Mouse (Mus musculus): ENCODE results near the gene Naxd.
"Not testable (repeated sequence)": the region's sequence is repeated elsewhere in the genome, so short reads cannot be mapped to it uniquely, and the experiment has no call there.

The Naxd gene

GRCm38 (mm10) chr8:11497017-11497990 is at the start of gene Naxd:
TSS of gene Naxd (plus strand) at chr8:11497506.
- peak; percentile 95 for DNase-seq

- DNase-seq = no peak
Measured at GRCm38 (mm10) chr8:11447910-11448570, 49.3 kb upstream of the Naxd start.

DNA sequence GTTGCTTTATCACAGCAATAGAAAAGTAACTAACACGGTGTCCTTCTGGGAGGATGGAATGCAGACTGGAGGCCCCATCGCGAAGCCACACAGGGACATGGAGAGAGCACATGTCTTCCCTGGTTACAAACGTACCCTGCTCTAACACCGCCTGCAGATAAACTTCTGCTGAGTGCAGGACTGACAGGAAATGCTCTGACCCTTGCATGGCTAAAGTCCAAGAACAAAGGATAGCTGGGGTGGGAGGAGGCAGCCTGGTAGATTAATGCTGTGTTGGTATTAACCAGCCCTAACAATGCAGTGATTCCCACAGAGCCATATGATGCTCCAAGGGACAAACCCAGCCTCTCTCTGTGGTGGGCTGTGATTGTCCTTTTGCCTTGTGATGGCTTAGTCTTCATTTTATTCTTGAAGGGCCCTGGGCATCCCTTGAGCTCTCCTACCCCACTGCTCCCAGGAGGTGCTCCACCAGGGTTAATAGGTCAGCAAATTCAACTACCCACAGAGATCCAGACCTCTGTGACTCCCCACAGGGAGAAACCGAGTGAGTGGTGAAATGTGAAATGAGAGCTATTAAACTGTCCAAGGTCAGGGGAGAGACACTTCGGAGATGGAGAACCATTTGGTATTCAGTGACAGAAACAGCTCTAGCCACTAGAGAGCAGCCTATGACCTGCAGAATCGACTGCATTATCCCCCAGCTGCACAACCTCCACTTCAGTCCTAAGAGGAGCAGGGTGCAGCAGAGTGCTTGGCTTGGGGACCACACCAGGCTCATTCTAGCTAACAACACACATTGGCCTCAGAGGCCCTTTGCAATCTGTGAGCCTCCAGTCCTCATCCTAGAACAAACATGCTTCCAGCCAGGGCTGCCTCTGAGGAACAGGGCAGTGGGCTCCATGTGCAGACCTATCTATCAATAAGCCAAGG is 46.9 kb upstream of the Naxd start:
- peak; percentile 78 for DNase-seq

GRCm38 (mm10) chr8:11452152-11452551 is 45.2 kb upstream of the Naxd start:
- no peak for DNase-seq

DNA sequence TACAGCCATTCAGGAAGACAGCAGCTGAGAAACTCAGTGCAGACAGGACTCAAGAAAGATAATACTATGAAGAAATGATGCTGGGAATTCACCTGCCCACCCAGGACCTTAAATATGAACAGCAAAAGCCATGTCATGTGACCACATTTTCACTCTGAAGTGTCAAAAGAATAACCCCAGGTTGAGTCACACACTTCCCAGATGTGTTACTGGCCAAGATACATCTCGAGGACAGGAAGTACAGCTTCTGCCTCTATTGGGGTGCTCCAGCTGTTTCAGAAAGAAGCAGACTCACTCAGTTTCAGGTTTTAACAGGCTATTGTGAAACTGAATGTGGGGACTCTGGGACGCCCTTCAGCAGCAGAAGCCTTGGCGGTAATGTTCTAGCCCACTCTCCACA is 44.7 kb upstream of the Naxd start:
- DNase-seq = no peak

GRCm38 (mm10) chr8:11452974-11453373 is 44.3 kb upstream of the Naxd start:
- DNase-seq = no peak

DNA sequence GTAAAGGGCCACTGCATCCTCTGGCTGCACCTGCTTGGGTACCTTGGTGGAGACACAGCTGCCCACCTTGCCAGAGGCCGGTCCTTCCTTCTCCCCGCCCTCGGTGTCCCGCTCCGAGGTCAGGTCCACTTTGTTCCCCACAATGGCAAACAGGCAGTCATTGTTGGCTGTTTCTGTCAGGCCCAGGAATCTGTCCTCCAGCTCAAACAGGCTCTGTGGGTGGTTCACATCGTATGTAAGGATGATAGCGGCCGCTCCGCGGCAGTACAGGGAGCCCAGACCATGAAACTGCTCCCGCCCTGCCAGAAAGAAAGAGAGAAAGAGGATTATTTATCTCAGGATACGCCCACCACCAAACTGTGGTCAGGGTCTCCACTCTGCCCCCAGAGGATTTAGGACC is 43.1 kb upstream of the Naxd start:
- no peak for DNase-seq

DNA sequence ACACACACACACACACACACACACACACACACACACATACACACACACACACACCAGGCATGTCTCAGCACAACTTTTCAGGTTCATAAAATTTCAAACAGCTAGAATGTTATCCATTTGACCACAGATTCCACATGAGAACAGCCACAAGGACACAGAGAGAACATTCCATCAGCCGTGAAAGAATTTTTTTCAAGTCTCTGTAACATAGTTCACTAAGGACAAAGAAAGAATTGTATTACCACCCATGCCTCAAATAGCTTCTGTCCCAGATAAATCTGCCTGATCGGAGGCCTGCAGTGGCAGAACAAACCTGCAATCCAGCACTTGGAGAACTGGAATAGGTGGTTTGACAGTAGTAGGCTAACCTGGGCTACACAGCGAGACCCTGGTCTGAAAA is 40.0 kb upstream of the Naxd start:
- no peak for DNase-seq

DNA sequence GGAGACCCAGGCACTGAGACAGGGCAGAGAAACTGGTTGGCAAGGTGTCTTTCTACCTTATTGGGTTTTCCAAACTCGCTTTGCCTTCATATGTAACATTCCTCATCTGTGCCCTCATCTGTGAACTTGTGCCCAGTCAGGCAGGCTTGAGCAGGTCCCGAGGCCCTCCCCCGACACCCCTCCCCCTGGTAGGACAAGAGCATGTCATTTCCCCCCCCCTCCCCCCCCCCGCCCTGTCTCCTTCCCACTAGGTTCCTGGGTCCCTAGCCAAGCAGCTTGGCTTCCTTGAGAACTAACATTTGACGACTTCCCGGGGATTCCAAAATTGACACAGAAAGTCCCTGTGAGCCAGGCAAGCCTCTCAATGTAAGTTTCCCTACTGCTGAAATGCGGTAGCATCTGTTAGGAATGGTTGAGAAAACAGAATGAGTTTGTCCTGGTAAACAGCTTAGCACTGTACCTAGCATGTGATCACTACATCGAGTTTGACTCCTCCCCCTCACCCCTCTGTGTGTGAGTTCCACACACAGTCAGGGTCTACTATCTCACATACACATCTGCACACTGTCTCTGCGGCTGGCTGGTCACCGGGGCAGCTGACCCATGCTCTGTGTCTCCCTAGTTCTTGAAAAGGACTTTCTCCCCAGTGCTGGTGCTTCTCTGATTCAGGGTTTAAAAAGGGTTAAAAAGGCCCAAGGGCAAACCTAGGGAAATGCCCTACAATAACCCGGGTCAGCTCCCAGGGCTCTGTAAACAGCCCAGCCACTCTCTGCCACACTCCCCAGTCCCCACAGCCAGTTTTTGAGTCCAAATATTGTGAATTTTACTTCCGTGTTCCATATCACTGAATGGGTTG is 39.1 kb upstream of the Naxd start:
- peak; percentile 68 for DNase-seq

DNA sequence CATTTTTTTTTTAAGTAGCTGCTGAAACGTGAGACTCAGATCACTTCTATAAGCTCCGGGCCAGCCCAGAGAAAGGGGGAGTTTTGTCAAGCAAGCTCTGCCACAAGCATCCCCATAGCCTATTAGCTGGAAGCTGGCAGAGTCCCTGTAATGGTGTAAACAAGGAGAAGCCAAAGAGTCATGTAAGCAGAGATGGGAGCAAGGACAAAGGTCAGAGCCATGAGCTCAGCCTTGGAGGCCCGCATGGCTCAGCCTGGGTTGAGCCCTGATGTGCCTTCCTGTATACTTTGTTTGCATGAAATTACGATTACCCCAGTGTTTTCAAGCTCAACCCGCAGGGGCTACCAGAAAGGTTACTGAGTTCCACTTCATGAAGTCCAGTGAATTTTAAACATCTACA is 38.3 kb upstream of the Naxd start:
- DNase-seq = peak; percentile 77

- DNase-seq = peak; percentile 77
Measured at GRCm38 (mm10) chr8:11460934-11461333, 36.4 kb upstream of the Naxd start.

DNA sequence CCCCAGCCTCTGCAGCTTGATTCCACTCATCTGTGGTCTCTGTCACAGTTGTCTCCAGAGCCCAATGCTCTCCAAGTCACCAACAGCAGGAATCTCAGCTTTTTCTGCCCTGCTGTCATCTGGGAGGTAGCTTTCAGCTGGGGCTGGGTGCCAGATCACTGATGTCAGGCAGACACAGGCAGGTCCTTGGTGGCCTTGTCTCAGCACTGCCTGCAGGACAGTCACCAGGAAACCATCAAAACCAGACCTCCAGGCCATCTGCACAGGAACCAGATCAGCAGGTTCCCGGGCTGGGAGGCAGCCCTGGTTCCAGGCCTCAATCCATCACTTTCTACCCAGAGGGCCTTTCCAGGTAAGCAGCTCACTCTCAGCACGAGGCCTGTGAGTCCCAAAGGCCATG is 35.5 kb upstream of the Naxd start:
- DNase-seq = no peak

- DNase-seq = no peak
Measured at GRCm38 (mm10) chr8:11462641-11463040, 34.7 kb upstream of the Naxd start.

- no peak for DNase-seq
Measured at GRCm38 (mm10) chr8:11463541-11463888, 33.8 kb upstream of the Naxd start.

DNA sequence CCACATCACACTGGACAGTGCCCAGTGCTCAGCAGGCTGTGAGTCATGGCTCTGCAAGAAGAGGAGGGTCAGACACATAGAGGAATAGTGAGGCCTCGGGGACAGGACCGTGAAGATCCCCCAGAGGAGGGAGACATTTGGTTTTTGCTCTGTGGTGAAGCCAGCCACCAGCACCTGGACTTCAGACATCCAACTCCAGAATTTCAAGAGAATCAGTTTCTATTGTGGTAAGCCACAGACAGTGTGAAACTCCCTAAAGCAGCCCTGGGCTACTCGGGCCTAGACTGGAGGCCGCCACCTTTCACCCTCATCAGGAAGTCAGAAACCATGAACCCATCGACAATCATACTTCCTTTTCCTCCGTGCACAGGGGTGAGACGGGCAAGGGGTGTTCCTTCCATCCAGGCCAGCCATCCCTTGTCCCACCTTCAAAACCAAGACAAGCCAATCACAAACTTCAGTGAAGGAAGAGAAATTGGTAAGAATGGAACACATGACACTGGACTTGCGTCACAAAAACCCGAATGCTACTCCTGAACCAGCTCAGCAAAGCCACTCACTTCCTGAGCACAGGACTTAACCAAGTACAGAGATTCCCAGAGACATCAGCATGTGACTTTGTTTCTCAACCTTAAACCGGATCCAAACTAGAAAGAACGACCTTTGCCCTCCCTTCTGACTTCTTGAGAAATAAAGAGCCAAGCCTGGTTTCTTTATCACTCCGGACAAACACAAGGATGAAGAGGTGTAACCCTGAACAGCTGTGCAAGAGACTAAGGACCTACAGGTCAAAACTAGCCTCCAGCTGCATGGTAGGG is 33.2 kb upstream of the Naxd start:
- DNase-seq = peak; percentile 57

DNA sequence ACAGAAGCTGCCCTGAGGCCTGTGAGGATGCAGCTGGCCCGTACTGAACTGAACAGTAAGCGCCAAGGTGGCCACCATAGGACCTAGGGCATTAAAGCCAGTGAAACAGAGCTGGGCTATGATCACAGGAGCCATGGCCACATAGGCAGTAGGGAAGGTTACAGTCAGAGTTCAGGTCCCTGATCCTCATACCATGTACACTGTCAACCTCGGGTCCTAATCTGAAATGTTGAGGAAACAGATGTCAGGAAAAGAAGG is 32.7 kb upstream of the Naxd start:
- DNase-seq = no peak

- DNase-seq = no peak
Measured at GRCm38 (mm10) chr8:11465619-11466018, 31.7 kb upstream of the Naxd start.

DNA sequence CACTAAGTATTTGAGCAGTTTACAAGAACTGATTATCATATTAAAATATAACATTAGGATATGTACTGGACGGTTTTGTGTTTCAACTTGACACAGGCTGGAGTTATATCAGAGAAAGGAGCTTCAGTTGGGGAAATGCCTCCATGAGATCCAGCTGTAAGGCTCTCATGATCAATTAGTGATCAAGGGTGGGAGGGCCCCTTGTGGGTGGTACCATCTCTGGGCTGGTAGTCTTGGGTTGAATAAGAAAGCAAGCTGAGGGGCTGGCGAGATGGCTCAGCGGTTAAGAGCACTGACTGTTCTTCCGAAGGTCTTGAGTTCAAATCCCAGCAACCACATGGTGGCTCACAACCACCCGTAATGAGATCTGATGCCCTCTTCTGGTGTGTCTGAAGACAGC is 30.8 kb upstream of the Naxd start:
- DNase-seq = not testable (repeated sequence)

GRCm38 (mm10) chr8:11469095-11469494 is 28.2 kb upstream of the Naxd start:
- DNase-seq = peak; percentile 82

- DNase-seq = no peak
Measured at GRCm38 (mm10) chr8:11470694-11471093, 26.6 kb upstream of the Naxd start.

DNA sequence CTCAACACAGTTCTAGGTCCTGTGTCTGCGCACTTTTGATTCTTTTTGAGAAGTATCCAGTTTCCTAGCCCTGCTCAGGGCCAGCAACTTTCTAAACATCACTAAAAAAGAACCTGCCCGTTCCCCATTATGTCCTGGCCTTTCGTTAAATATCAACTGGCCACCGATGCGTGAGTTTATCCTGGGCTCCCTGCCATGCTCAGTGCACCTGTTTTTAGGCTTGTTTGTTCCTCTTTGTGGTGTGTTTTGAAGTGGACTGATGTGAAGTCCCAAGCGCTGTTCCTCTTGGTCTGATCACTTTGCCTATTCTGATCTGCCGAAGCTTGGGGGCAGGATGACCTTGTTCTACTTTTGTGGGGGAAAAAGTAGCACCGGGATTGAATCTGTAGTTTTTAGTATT is 26.0 kb upstream of the Naxd start:
- DNase-seq = peak; percentile 87

DNA sequence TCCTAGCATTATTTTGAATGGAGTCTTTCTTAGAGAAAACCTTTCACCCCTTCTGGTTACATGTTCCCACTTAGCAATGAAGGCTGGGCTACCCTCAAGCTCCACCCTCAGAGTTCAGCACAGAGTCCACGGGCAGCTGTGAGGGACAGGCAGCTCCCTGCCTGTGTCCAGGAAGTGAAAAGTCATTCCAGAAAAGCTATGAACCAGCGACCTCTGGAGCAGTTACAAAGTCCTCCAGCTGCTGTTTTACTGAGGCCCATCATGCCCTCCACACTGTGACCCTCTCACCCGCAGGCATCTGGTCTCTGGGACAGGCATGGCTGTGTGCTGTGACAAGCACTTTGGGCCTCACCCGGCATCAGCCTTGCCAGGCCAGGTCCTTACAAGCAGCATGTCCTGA is 24.2 kb upstream of the Naxd start:
- DNase-seq = peak; percentile 90

Measured in kidney, postnatal 14 days (tissue).